Mouse (Mus musculus): ENCODE measurements around the gene Fam222b.

DNA sequence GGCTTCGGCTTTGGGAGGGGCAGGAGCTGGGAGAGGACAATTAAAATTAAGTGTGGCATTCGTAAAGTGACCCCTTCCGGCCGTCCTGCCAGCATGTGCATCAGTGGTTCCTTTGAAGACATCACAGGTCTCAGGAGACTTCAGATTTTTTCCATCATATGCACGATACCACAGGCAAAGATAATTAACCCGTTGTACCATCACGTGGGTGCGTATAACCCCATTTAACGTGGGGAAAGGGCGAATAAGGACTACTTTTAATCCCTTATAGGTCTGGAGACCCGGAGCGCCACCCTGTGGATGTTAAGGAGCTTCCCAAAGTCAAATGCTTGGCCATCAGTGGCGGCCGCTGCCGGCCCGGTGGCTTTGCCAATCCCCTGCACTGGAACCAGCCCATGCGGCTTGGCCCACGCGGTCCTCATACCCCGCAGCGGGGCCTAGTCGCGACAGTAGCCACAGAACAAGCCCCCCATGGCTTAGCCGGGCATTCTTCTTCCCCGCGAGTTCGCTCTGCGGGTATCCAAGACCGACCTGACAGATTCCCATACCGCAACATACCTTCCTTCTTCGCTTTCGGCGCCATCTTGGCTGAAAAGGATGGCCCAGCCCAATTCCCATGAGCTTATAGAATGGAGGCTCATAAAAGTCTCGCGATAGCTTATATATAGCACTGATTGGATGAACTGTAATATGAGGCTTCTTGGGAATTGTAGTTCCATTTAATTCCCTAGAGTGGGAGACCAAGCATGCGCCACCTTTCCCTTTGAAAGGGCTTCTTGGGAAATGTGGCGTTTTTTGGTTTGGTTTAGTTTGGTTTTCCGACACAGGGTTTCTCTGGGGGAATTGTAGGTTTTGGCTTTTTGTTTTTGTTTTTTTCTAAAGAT lies 88.7 kb downstream of the Fam222b start, which contains the start of gene Rpl23a:
- peak; percentile 42; the same call in 1 of the 2 replicates for TF ChIP-seq CTCF (IDR thresholded peaks at IDR 0.05; ENCODE audit: low read depth)
- peak; percentile 75 for TF ChIP-seq EP300 (IDR thresholded peaks at IDR 0.05; ENCODE audit: low read depth)

Measured in liver, postnatal 0 days (tissue).